Mouse (Mus musculus): Measurements from ENCODE around the gene Peg3.
"Not testable (repeated sequence)": the region's sequence is repeated elsewhere in the genome, so short reads cannot be mapped to it uniquely, and the experiment has no call there.

The Peg3 gene

DNA sequence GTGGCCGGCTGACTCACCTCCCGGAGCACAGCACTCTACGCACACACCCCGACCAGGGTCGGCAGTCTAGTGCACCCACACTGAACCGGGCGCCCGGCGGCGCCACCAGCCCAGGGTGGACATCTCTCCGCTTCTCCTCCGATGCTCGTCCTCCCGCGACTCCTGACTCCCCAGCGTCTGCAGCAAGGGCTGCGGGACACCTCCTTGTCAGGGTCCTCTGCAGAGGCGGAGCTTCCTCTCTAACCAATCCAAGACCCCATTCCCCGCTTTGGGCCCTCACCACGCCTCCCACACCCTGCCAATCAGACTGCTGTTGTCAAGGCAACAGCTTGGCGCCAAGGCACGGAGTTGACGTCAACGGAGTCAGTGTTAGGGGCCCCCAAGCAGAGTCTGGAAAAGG, at the start of gene Peg3, which contains the start of gene Usp29:
Peg3 (minus strand) TSS at position 191 of the 400 bp plus-strand sequence.
Usp29 (plus strand) TSS at position 338 of the 400 bp plus-strand sequence.
- peak; percentile 87 for DNase-seq (ENCODE audit: low spot score)

DNA sequence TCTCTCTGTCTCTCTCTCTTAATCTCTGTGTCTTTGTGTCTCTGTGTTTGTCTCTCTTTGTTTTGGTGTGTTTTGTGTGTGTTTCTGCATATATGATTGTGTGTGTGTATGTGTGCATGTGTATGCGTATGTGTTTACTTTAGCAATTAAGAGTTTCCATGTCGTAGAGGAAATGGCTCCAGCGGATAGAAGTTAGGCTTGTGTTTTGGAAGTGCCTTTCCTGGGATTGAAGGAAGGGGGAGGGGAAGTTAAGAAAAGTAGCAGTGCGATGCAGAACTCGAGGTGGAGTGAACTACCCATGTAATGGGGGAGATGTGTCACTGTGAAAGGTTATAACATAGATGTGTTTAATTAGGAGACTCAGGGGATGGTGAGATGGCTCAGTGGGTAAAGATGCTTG, 48.9 kb upstream of the Peg3 start:
- no peak for DNase-seq (ENCODE audit: low spot score)

DNA sequence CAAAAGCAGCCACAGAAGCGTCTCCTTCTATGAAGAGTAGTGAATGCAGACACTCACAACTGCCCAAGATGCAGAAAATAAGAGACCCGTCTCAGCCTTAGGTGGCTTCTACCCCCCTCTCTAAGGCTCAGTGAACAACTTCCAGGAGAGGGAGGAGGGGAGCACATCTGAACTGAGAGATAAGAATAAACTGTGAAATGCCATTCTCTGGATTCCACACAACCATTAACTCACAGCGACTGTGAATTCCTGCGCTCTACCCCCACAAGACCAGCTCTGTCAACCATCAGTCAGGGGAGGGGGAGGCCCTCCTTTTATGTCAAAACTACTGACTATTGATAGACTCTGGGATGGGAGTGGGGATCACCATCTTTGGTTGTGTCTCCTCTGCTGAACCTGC, 47.5 kb upstream of the Peg3 start:
- DNase-seq (ENCODE audit: low spot score): no peak

DNA sequence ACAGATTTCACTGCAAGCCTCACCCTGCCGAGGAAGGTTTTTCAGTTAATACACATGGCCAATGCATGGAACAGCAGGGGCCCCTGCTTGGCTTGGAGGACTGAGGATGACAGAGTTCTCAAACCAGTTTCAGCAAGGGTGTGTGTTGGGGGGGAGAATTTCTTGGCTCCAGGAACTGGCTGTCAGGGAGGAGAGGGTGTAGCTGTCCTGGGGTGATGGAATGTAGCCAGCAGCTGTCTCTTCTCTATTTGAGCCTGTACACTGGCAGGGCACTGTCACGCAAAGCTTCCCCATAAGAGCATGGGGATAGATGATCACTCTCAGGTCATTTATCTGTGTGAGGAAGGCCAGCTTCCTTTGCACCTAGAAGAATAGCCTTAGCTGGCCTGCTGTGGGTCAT, 46.9 kb upstream of the Peg3 start:
- no peak for DNase-seq (ENCODE audit: low spot score)

DNA sequence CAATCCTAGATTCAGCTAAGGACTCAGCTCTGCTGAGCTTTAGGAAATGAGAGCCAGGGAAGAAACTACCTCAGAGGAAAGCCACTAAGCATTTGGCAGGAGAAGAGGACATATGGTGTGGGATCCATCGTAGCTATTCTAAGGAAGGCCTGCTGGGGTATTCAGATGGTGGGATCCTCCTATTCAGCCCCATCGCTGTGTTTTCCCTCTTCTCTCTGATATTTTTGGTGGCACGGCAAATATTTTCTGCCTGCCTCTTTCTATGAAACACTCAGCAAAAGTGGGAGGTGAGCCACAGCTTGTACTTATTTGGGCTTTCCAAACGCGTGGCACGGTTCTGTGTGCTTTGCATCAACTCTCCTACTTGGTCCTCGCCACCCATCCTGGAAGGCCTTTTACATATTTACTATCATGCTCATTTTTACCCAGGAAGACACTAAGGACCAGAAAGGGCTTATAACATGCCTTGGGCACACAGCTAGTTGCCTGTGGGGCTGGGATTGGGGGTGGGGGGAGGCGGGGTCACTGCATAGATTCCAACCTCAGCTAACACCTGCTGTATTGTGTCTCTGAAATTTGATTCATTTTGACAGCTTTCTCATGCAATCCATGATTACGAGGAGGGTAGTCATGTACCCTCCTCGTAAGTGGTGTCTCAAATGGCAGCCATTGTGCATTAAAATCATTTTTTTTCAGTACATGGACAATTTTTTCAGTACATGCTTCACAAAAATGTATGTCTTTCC, 46.3 kb upstream of the Peg3 start:
- no peak for DNase-seq (ENCODE audit: low spot score)

DNA sequence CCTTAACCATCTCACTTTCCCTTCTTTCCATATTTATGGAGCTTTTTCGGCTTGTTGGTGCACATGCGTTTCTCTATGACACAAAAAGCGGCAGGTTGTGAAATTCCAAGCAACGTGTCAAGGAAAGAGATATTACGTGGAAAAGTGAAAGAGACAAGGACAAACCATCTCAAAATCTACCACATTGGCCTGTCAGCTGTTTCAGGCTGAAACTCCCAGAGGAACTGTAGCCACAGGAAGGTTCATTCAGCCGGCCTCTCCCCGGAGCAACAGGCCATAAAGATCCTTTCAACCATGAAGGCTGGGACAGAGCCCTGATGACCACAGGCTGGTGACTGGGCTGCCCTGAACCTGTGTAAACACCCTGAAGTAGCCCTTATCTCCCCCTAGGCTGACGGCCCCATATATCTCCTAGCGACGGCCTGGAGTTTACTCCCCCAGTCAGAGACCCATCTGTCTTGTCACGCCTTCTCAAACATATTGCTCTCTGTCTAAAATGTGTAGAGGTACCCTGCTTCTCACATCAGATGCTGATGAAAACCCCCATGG, 43.7 kb upstream of the Peg3 start:
- DNase-seq (ENCODE audit: low spot score): not testable (repeated sequence)

DNA sequence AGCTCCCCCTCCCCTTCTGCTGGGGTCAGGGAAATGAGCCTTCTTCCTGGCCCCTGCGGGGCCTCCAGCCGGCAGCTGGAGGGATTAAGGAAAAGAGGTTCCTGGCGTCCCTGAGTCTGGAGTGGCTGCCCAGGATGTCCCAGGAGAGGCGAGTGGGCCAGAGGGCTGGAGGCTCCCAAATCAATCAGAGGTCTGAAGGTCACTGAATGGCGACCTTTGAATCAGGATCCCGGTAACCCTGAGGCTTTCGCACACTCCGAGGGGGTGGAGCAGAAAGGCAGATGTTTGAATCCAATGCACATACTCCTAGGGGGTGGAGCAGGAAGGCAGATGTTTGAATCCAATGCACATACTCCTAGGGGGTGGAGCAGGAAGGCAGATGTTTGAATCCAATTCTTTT, 40.1 kb upstream of the Peg3 start:
- peak; percentile 70 for DNase-seq (ENCODE audit: low spot score)

DNA sequence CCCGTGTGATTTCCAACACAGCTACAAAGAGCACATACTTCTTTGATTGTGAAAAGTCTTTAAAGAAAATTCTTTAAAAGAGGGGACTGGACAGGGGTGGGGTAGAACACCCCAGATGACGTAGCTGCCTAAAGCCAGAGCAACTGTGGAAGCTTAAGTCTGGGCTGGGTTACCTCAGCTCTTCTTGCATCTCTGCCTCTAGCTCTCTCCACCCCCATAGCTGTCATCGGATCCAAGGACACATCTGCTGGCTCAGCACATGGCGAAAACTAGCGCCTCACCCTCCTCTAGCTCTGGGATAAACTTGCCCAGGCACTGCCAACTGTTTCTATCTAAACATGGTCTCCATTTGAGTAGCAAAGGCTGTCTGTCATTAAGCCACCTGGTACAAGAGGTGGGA, 35.0 kb upstream of the Peg3 start:
- DNase-seq (ENCODE audit: low spot score): no peak

DNA sequence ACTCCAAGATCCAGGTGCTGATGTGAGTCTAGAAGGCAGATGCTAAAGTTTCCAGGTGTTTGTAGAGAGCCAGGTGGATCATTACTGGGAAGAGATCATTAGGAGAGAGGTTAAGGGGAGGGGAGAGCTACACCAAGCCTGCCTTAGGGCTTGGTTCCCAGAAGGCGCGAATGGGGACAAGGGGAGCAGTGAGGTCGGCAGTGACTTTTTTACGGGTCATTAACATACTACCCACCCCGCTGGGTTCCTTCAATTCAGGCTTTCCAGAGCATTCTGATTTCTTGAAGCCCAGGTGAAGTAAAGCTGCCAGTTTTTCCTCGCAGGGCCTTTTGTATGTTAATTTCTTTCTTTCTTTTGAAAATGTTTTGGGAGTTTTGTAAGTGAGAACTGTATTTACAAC, 29.9 kb upstream of the Peg3 start:
- DNase-seq (ENCODE audit: low spot score): no peak

DNA sequence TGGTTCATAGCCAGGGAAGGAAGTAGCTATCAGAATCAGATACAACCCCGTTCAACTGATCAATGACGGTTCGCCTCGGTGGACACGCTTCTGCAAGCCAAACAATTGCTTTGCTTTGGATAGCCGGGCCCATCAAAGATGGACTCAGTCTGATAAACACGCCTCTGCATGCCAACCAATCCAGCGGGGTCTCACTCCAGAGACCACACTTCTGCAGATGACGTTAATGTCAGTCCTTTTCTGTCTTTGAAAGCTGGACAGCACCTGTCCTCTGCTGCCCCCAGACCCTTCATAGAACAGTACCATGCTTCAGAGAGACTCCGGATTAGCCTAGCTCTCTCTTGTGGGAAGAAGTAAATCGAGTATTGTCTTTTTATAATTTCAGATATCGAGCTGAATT, 29.5 kb upstream of the Peg3 start:
- DNase-seq (ENCODE audit: low spot score): no peak

DNA sequence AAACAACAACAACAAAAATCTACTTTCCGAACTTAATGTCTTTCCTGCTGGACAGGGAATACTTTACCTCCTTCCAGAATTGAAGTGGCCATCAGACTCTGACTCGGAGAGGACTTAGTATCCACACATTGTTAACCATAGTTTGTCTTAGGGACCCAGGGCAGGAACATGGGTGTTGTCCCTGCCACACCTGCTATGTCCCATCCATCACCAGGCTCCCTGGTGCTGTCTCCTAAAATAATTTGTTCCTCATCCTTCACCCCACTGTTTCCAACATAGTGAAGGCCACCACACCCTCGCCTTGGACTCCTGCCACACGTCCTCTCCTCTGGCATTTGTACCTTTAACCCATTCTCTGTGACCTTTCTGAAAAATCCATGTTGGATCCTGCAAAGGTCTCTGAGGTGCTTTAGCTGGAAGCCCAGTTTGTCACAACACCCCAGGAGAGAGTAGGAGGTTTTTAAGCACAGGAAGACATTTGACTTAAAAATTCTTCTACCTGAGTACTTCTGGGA, 26.6 kb upstream of the Peg3 start:
- no peak for DNase-seq (ENCODE audit: low spot score)

DNA sequence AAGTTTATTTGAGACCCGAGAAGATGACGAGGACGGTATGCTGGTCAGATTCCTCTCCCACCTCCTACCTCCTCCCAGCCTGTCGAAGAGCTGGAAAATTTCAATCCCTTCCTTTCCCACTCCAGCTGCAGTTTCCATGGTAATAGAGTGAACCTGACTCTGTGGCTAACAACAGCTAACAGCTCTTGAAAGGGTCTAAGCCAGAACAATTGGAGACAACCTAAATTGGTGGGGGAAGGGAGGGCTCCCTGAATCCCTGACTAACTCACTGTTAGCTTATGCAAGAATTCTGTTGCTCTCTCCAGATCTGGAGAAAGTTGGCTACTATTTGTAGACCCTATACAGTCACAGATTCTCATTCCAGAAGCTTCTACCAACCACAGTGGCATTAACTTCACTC, 23.2 kb upstream of the Peg3 start:
- no peak for DNase-seq (ENCODE audit: low spot score)

DNA sequence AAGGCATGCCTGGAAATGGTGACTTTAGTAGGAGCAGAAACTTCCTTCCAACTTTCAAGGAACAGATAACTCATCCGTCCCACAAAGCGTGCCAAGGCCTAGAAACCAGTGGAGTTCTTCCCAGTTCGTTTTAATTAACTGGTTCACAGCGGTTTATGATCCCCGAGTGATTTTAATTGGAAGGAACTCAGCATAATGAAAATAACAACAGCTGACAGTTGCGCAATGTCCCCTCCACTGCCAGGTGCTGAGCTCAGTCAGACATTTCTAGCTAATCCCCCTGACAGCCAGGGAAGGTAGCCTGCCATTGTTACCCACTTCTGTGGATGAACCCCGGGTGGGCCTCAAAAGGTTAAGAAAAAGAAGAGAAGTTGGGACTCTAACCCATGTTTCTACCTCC, 19.0 kb upstream of the Peg3 start:
- no peak for DNase-seq (ENCODE audit: low spot score)

DNA sequence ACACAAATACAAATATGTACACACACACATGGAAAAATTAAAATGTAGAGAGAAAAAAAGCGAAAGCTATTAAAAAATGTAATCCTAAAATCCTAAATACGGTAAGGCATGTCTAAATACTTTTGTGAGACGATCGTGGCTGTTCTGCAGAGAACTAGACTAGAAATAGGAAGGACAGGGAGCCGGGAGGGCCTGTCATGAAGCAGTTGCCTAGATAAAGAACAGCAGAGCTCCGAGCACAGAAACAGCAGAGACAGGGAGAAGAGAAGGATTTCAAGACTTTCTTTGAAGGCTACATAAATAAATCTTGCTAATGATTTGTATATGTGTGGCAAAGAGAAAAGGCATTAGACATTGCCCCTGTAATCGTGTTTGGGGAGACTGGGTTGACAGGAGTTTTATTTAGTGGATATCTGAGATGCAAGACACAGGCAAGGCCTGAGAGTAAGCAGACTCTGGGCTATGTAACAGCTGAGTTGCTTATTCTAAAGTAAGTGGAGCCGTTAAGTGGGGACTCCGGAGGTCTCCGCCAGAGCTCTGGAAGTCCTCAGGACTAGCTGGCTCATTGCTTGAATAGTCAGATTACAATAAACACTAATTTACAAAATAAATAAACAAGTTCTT, 14.2 kb upstream of the Peg3 start:
- DNase-seq (ENCODE audit: low spot score): no peak

DNA sequence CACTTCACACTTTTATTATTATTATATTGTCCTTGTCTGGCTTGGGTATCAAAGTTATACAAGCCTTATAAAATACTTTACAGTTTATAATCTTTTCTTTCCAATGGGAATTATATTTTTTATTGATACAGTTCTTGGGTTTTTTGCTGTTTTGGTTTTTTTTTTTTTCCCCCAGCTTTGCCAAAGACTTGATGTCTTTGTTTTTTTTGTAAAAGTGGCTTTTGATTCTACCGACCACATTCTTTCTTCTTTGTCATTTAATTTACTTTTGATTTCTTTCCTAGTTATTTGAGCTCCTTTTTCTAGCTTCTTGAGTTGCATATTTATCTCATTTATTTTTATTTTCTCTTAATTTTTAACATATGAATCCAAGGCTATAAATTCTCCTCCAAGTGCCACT, 5.8 kb upstream of the Peg3 start:
- no peak for DNase-seq (ENCODE audit: low spot score)

DNA sequence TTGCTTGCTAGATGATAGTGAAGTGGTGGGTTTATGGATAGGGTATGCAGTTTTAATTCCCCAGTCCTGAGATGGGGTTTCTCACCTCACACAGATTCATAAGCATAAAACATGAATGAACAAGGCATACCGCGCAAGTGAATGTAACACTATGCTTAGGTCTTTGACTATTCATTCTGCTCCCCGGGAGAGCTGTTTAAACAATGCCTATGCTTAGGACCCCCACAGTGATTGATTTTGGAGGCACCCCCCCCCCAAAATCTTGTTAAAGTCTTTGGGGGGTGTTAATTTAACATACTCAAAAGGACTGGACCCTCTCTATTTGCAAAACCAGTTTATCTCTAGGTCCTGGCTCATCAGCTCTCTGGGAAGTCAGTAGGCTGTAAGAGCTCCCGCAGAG, 1.7 kb upstream of the Peg3 start:
- DNase-seq (ENCODE audit: low spot score): no peak

DNA sequence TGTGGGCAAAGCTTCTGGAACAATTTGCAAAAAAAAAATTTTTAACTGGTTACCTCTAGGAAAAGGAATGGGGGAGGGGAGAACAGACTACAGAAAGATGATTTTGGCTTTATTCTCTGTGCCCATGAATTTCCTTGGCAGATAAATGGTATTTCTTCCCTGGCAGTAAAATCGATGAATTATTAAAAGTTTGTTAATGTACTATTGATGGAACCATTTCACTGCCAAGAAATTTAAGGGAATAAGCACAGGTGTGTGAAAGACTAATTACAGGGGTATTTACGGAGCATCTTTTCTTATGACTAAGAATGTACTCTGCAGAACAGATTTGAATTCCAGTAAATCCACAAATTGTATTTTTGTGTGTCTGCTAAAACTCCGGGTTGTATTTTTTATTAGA, 1.1 kb upstream of the Peg3 start:
- no peak for DNase-seq (ENCODE audit: low spot score)

DNA sequence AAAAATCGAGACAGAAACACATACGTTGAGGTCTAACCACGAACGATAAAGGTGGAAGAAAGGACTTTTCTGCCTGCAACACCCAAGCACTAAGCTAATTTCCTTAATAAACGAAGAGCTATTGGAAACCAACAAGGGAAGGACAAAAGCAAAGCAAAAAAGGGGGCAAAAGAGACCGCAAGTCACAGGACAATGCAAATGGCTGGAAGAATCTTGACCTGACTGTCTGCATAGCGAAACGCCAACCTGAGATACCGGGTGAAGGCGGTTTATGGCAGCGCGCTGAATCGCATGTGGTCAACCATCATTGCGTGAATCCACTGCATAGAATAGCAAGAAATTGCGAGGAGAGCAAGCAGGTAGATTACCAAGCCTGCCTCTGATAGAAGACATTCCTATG, 570 bp upstream of the Peg3 start:
- DNase-seq (ENCODE audit: low spot score): no peak

DNA sequence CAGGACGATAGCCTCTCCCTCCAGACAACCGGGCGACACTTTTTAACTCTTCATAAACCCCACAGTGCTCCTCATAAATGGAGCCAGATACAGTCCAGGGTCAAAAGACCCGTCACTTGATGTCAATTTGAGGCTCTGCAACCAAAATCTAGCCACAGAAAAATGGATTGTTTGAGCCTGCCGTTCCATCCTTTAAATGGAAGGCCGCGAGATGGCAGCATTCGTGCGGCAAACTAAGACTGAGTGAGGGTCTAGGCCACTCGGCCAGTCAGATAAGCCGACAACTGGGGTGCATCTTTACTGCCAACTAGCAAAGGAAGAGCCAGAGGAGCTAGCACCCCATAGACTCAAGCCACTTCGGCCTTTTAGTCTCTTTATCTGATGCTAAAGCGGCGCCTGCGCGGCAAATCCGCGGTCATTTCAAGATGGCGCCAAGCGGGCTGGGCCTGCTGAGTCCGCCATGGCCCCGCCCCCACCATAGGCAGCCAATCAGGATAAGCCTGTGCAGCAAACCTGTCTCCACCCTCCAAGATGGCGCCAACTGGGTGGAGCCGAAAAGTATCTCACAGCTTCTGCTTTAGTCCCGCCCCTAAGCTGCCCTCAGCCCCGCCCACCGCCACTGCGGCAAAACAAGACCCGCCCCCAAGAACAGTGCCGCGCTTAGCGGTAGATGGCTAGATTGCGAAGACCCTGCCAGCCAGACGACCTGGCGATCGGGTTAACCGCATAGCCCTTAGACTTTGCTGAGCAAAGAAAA, 992 bp downstream of the Peg3 start:
- peak; percentile 98 for DNase-seq (ENCODE audit: low spot score)

DNA sequence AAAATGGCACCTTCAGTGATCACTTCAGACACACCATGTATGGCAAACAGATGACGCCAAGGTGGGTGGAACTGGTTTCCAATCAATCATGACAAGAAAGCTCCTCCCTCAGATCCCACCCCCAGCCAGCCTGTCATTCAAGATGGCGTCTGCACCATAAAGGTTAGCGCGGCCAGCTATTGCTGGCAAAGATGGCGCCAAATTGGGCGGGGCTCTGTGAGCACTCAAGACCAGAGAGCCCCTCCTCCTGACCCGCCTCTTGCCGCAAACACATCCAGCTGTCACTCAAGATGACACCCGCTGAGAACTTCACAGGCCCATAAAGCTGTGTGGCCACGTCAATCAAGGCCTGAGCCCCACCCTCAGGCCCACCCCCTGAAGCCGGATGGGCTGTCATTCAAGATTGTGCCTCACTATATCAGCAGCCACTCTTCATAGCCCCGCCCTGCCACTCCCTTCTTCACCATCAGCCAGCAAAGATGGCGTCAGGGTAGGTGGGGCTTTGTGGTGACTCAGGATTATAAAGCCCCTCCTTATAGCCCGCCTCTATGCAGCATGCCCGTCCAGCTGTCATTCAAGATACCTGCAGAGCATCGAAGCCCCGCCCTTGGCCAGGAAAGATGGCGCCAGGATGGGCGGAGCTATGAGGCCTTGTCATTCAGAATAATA, 1.8 kb downstream of the Peg3 start:
- peak; percentile 92 for DNase-seq (ENCODE audit: low spot score)

DNA sequence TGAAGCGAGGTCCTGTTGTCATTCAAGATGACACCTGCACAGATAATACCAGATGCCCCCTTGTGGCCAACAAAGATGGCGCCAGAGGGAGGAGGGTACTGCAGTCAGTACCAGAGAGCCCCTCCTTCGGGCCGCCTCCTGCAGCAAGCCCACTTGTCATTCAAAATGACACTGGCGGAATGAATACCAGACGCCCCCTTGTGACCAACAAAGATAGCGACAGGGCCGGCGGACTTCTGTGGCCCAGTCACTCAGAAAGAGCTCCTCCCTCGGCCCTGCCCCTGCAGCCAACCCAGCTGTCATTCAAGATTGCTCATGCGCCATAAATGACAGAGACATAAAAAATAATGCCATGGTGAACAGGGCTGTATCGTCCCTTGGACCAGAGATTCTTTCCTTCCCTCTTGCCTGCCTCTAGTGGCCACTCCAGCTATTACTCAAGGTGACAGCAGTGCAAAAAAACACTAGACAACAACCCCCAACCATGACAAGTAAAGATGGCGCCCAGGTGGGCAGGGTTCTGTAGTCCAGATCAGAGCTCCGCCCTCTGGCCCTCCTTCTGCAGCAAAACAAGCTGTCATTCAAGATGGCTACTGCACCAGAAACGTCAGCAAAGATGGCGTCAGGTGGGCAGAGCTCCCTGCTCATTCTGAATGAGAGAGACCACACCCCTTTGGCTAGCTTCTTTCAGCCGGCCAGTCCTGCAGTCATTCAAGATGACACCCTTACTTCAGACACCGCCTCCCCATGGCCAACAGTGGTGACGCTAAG, 2.7 kb downstream of the Peg3 start:
- DNase-seq (ENCODE audit: low spot score): peak; percentile 88
